Mouse (Mus musculus): ENCODE measurements around the gene Hmgcs2. TPM values are rescaled to one million over a fixed set of nuclear protein-coding genes. Genes with fewer than 3 reads are reported as not detected.

The Hmgcs2 gene
- polyA plus RNA-seq, 2 experiments from 2014 or later, result not detected

DNA sequence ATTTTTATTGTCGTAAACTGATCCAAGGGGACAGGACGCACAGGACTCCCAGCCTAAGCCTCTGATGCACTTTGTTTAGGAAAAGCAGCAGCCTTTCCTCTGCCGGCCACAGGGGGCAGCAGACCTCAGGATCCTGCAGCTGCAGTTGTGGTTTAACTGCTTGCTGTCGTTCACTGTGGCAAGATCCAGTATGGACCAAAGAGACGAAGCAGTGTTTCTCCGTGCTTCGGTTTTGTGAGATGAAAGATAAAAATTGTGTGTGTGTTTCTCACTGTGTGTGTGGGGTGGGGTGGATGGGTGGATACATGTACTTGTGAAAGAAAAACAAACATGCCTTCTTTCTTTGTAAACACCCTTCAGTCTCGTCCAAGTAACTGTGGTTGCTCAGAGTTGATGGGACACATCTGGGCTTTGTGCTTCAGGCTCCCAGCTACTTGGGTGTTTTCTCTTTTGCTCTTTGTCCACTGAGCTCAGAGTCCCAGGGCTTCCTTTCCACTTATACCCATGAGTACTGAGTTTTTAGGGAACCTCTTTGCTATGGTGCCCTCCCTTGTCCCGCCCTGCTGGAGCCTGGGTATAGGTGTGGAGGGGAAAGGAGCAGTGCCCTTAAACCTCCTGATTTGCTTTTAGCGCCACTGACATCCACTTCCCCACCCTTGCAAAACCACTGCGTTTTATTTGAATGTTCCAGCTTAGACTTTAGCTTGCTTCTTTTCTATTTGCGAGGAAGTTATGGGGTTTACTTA, 871 bp downstream of the Hmgcs2 start:
- ATAC-seq, result peak; percentile 84

DNA sequence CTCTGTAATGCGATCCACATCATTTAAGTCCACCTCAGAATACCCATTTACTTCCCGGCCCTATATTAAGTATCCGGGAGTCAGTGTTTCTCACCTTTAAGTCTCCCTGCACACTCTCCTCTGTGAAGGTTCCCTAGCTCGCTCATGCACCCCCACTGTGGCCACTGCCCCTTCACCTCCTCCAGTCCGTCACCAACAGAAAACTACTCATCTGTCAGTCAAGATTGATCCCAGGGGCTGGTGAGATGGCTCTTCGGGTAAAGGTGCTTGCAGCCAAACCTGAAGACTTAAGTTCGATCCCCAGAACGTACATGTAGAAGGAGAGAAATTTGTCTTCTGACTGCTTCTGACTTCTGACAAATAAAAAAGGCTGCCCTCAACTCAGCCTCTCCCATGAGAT, 2.2 kb downstream of the Hmgcs2 start:
- ATAC-seq, result no peak

DNA sequence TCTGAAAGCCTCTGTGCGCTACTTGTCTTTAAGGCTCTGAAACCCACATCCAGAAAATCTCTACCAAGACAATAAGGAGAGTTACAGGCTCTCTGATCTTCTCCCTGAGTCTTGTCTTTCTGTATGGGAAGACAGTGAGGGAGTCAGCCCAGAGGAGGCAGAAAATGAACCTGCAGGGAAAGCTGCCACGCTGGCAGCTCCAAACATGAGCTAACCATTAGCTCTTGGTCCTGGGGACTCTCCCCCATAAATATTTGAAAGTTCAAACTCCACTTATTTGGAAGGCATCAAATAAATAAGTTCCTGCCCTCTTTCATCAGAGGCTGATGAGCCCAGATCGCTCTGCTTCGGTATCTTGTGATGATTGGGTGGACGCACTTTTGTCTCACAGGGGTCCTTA, 3.0 kb downstream of the Hmgcs2 start:
- ATAC-seq, result no peak

DNA sequence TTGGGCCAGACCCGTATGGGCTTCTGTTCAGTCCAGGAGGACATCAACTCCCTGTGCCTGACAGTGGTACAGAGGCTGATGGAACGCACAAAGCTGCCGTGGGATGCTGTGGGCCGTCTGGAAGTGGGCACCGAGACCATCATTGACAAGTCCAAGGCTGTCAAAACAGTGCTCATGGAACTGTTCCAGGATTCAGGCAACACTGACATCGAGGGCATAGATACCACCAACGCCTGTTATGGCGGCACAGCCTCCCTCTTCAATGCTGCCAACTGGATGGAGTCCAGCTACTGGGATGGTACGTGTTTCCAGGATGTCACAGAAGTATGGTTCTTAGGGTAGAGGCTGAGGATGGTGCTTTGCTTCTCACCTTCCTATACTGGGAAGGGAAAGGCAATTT, 10.8 kb downstream of the Hmgcs2 start:
- no peak for ATAC-seq

DNA sequence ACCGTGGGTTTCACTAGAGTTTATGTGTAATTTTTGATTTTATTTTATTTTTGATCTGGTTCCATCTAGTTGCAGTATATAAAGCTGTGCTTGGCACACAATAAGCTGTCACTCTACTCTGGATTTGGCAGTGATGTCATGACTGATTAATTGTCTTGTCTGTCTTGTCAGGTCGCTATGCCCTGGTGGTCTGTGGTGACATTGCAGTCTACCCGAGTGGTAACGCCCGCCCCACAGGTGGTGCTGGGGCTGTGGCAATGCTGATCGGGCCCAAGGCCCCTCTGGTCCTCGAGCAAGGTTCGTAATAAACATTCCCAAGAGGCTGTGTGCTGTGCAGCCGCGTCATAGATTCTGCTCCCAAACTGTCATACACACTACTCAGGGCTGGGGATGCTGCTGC, 15.7 kb downstream of the Hmgcs2 start:
- ATAC-seq, result no peak

DNA sequence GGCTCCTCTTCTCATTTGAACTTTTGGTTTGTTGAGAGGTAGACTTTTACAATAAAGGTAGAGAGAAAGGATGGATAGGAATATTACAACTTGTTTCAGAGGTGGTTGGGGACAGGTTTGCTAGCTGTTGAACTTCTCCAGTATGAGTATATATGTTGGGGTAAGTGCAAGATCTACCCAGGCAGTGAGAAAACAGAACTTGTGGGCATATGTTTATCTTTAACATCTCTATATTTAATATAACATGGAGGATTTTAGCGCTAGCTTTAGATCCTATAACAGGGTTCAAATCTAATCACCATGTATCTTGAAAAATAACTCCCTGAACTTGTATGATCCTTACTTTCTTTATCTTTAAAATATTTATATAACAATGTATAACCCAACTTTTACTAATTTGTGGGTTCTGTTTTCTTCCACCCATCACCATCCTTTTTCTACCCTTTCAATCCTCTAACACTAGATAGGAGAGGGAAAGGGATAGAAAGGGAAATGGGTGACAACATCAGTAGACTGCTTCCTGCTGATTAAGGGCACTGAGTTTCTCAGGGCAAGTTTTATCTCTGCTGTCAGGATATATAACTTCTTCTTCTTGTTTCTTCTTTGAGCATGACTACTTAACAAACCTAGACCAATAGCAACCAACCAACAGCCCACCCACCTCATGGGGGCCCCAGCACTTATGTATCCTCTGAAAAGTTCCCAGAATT, 19.3 kb downstream of the Hmgcs2 start:
- ATAC-seq, result no peak

DNA sequence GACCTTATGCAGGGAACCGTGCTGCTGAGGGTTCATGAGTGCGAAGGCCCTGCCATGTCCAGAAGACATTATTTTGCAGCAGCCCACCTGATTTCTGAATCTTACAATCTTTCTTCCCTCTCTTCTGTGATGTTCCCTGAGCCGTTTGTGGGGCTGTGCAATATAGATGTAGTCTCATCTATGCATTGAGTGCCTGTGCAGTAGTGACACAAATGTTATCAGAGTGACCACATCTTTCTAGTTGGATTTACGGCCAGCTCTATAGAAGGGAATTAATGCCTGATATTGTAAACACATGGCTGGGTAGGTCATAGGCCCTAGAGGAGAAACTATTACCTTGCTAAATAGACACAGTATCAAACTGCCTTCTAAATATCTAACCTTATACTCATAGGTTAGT, 20.0 kb downstream of the Hmgcs2 start:
- ATAC-seq, result no peak

DNA sequence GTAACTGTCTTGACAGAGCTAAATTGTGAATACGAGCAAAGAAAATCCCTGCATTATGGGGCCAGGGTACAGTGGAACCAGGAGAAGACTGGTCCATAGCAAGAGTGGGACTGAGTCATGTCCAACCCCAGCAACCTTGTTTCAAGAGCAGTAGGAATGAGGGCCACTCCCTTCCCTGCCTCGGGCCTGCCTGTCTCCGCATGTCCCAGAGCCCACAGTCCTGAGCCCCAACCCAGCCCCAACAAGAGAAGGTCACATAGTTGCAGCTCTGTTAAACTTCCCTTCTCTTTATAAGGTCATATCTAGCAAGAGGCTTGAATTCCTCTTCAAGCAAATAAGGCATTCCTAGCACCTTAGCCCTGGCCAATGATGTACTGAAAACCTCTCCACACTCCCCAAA, 21.5 kb downstream of the Hmgcs2 start:
- ATAC-seq, result no peak

DNA sequence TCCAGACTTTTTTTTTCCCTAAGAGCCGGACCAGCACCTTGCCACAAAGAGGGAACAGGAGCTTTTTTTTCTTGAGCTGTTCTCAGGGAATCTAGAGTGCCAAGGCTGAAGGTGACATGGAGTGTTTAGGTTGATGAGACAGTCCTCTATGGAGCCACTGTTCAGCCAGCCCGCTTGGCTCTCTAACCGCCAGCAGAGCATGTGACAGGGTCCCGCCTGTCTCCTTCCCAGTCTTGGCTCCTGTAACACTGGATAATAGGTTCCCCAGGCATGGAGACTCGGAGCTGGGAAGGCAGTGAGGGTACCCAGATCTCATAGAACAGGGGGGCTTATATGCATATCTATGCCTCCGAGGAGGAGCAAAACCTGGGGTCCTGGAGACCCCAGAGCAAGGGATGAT, 28.4 kb downstream of the Hmgcs2 start:
- no peak for ATAC-seq

DNA sequence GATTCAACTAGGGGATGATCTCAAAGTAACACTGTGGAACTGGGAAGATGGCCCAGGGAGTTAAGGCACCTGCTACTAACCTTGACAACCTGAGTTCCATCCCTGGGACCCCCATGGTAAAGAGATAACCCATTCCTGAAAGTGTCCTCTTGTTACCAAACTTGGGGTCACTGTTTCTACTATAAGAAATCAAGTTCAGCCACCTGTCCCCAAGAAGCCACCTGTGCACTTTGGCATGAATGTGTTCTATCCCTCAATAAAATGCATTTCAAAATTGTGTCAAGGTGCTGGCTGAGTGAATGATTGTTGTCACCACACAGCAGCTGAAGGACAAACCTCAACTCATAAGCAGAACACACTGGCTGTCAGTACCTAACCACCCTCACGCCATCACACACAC, 30.2 kb downstream of the Hmgcs2 start:
- no peak for ATAC-seq

DNA sequence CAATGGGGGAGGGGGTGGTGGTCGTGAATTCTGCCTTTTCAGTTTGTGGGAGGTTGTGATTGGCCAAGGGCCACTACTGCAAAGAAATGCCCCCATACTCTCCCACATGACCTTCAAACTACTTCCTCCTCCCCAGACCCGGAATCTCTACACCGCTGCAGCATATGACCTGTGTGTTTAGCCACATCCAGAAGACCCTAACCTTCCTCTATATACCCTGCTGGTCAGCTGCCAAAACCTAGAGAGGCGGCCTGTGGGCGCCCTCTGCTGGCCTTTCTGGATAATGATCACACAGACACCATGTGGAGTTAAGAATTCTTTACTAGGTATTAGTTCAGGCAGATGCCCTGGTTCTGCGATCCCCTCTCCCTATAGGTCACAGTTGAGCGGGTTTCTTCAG, 32.6 kb downstream of the Hmgcs2 start:
- ATAC-seq, result peak; percentile 61

DNA sequence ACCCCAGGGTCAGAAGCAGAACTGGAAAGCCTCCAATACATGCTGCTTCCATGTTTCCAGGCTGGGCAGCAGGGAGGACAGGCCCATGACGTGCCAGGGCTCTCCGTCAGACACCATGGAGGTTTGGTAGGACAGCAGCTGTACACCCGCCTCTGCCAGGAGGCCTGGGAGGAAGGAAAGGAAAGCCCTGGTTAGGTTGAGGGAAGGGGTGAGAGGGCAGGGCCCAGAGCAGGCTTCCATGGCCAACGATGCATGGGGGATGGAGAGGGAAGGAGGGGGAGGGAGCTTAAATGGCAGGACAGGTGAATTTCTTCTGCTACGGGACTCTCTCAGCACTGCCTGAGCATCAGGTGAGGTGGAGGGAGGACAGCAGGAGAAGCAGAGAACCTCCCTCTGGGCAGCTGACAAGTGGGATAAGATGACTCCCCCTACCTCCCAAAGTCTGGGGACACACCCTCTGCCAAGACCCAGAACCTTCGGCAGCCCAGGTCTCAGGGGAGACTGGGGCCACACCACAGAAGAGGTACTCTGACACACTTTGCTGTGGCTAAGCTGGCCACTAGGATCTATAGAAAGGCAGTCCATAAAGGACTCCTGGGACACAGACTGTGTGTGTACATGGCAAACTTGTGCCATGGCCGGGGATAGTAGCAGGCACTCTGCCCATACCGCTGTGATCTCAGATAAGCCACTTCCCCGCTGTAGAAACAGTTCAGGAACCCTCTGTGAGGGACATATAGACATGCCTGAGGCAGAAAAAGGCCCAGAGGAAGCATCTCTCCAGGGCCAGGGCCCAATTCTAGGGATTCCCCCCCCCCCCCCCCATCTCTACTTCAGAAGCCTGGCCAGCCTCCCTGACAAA, 33.3 kb downstream of the Hmgcs2 start:
- no peak for ATAC-seq

DNA sequence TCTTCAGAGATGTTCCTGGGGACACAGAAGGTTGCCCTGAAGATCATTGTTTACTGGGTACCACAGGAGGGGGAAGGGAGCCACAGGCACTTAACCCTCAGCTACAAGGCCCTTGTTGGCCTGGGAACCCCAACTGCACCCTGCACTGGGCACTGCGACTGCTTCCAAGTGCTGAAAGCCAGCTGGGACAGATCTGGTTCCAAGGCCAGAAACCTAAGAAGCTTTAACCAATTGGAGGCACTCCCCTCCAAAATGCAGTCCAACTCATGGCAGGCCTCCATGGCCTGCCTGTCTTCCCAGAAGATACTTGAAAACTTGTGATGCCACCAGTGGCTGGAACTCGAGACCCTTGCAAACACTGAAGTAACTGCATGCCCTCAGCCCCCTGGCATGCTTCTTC, 34.9 kb downstream of the Hmgcs2 start:
- ATAC-seq, result no peak

DNA sequence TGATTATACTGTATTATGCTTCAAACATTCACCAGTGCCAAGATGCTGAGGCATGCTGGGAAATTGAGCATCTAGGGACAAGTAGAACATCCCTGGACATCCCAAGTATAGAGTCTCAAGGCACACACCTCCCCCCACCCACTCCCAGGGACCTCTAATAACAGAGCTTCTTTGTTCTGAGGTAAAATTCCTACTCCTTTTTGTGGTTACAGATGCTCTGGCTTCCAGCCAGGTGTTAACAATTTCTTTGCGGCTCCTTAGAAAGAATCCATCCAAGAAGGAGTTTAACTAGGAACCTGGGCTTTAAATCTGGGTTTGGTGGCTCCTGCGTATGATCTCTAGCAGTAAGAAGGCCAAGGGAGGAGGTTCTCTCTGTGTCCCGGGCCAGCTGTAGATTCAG, 36.9 kb downstream of the Hmgcs2 start:
- ATAC-seq, result no peak

DNA sequence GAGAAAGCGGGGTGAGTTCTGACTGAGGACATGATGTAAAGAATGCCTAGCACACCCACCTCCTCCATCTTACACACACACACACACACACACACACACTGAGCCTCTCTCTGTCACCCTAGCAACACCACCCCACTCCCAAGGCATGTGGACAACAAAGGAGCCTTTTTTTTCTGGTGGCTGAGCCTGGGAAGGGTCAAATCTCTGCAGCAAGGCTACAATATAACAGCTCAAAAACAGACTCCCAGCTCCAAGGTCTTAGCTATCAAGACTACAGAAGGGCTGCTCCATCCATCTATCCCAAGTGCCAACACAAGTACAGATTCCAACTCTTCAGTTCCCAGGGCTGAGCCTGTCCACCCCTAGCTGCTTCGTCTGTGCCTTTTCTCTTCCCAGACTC, 39.0 kb downstream of the Hmgcs2 start:
- ATAC-seq, result no peak

DNA sequence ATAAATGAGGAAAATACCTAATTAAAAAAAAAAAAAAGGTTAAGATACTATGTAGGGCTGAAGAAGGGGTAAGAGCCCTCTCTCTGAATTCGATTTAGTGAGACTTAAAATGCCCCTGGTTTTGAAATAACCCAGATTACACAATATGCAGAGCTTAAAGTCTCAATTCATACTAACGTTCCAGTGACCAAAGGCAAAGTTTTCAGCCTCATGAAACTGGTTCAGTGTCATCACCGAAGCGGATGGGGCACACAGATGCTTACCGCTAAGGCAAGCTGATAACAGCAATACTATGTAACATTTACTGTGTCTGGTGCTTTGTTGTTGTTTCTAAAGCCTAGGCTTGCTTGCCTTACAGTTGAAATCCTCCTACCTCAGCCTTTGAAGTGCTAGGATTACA, 42.0 kb downstream of the Hmgcs2 start:
- ATAC-seq, result no peak

DNA sequence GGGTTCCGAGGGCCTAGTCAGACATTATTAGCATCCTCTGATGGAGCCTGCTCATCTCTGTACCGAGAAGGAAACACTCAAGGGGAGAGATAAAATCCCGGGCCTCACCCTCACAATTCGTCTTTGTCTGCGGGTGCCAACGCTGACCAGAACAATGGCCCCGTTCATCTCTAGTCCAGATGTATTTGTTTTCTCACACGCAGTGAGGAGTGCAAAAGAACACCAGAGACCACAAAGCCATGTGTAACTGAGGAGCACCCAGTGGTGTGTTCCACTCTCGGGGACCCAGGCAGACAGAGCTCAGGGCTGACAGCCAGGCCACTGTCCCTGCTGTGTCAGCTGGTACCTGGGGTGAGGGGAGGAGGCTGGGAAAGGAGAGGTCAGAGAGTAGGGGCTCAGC, 44.0 kb downstream of the Hmgcs2 start:
- no peak for ATAC-seq

DNA sequence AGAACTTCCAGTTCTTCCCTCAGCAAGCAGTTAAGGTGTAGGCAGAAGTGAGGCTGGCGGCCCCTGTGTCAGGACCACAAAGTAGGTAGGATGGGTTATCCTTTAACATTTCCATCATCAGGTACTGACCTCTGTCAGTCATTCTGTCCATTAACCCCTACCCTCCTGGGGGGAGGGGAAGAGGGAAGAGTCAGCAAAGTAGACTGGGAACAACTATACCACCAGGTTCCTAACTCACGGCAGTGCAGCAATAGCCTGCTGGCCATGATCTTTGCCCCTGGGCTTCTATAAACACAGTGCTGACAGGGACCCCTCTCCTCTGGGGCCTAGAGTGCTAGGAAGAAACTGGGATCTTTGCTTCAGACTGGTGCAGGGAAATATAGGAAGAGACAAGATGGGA, 53.8 kb downstream of the Hmgcs2 start:
- ATAC-seq, result no peak

DNA sequence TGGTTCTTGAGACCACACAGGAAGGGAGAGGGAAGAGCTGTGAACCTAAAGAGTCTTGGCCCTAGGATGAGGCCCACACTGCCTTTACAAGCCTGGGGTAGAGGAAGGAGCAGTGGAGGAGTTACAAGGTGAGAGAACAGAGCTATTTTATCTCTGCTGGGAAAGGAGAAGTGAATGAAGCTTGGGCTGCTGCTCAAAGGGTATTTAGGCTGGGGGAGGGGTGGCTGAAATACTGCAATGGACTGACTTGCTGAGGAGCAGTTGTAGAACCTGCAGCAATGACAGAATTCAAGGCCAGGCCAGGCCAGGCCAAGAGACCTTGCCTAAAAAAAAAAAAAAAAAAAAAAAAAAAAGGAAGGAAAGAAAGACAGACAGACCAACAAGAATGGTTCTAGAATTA, 55.1 kb downstream of the Hmgcs2 start:
- ATAC-seq, result no peak

DNA sequence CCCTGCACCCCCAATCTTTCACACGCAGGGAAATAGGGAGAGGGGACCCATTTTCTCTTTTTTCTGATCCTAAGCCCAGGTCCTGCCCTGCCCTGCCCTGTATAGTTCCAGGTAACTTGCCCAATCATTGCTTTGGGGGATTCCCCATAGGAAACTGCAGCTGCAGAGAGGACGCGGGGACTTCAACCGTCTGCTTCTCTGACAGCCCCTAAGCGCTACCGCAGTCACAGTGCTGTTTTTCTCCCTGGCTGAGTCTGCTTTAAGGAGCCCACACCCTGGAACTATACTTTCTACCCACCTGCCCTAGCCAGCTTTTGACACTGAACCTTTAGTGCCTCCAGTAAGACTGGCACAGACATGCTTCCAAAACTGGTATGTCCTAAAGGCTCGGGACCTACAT, 55.7 kb downstream of the Hmgcs2 start:
- ATAC-seq, result peak; percentile 35

DNA sequence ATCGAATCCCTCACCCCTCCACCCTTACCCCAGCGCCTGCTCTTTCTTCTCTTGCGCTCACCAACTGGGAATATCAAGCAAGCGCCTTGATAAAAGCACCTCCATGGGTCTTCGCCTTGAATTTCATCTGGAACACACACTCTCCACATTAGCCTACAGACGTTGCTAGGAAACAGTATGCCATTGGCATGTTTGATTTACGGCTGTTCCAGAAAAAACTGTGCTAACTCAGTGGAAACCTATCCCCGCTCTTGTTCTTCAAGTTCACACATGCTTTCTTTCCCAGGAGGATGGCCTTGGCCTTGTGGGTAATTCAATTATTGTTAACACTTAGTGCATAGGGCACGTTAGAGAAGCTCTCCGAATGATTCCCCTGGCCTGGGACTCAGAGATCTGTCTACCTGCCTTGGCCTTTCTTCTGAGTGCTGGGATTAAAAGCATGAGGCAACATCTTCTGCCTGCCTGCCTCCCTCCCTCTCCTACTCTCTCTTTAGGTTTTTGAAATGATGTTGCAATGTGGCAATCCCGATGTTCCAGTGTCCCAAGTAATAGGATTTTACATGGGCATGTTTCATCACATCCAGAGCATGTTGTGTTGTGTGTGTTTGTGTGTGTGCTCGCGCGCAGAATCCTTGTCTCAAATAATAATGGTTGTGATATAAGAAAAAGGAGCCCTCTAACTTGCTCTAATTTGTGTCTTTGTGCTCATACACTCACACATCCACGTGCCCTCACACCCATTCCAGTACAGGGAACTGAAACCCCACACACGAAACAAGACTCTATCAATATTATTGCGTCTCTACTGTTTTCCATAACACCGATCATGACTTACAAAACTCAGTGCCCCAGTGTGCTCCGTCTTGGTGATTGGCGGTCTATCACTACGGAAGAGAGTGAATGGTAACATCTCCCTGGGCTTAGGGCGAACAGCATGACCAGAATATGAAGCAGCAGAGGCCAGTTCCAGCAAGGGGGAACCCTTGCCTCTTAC, 56.7 kb downstream of the Hmgcs2 start:
- ATAC-seq, result no peak

DNA sequence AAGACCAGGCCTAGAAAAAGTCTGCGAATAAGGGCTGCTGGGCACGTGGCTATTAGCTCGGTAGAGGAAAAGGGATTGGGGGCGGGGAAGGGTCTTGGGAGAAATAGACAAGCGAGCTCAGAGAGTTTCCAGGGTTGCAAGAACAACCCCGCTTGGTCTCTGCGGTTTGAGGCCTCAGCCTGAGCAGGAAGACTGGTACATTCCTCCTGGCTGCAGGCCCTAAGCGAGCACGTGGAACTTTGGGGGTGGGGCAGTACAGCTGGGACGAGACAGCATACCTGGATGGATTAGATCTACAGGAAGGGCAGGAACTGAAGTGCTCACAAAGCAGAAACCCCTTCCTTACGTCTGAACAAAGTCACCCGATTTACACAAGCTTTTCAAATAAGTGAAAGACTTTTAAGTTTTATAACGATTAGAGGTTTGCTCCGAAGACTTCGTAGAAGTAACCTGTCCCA, 58.4 kb downstream of the Hmgcs2 start:
- ATAC-seq, result peak; percentile 32

All from CD4-positive, CD25-positive, alpha-beta regulatory T cell, adult 4 months (primary cell).